Mouse (Mus musculus): ENCODE measurements around the gene Cct4.

The Cct4 gene

DNA sequence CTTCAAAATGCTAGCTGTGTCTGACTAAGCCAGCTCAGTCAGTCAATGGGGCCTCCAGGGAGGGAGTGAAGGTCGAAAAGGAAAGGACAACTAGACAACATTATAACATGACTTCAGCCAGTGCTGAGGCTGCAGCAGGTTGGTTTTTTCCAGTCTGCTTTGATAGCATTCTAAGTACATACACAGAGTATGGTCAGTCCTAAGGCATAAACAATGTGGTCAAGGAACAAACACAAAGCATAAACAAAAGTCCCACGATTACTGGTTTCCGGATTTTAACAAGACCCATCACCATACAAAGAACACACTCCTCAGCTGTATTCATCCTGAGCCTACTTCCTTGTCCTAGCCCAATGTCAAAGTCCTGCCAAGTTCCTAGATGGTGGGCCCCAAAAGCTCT is 4.8 kb upstream of the Cct4 start:
- DNase-seq: no peak

DNA sequence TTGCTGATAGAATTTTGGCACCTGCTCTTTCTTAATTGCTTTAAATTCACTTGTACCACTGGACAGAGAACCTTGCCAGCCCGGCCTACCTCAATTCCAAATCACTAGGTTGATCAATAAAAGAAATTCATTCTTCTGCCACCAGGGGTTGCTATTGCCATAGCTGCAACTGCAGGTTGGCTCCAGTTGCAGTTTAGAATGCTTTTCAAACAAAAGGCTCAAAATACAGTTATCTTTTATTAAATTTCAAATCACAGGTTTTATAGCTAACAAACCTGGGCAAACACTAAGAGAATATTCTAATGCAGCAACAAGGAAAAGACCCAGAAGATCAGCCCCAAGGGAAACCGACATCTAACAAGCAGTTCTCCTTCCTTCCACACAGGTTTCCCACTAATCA is 3.0 kb upstream of the Cct4 start:
- DNase-seq: peak in 1 of 2 experiments; percentile 52

DNA sequence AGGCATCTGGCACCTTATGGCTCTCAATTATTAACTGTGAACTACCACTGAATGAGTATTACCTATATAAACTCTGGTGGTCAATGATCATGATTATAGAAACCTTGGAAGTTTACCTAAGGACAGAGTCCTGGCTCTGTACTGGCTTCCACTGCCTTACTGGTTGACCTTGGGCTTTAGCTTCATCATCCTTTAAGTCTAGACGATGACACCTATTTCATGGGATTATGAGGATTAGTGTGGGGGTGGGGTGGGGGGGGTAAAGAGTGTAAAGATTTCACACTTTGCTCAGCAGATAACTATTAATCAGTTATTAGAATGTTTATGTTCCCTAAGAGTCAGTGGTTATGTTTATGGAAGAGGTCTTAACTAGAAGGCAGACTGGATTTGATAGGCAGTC is 533 bp upstream of the Cct4 start:
- DNase-seq: no peak

DNA sequence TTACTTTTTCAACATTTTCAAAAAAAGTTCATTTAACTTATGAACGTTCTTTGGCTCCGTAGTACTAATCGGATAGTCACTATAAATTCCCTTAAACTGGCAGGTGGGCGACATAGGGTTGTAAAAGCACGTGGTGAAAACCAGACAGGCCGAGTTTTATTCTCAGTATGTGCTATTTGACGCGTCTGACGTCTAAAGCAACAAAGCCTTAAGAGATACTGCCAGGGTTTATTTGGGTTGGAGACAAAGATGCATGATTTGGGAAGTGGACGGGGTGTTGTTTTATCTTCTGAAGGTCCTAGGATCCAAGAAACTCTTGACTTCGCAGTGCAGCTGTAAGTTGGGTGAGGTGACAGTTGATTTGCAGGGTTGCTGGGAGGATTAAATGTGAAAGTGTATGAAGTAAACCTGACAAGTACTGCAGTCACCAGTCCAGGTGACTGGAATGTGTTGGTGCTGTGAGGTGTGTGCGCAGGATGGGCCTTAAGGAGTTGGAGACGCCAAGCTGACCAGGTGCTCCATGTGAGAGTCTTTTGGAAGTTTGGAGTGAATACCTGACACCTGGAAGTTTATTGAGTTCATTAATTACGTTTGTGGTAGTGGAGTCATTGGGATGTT is 1.0 kb downstream of the Cct4 start:
- no peak for DNase-seq

DNA sequence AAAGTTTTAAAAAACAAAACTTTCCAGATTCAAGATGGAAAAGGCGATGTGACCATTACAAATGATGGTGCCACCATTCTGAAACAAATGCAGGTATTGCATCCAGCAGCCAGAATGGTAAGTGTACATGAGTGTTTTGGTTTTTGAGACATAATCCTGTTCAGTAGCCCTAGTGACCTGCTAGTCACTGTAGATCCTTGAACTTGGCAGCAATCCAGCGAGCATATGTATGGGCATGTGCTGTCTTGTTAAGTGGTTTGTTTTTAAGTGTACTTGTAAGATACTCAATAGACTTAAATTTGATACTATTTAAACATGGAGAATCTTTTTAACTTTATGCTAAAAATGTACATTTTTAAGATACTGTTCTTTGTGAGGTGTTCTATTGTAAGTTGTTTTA is 4.0 kb downstream of the Cct4 start:
- no peak for DNase-seq

DNA sequence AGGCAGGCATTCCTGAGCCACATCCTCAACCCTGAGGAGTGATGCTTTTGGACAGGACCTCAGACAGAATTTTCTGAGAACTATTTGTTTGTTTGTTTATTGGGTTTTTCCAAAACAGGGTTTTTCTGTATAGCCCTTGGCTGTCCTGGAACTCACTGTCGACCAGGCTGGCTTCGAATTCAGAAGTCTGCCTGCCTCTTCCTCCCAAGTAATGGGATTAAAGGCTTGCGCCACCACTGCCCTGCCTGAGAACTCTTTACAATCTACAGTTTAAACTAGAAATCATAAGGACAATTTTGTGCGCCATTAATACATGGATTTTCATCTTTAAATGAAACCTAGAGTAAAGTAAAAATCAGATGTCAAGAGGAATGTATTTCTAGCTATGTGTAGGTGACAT is 5.1 kb downstream of the Cct4 start:
- no peak for DNase-seq

DNA sequence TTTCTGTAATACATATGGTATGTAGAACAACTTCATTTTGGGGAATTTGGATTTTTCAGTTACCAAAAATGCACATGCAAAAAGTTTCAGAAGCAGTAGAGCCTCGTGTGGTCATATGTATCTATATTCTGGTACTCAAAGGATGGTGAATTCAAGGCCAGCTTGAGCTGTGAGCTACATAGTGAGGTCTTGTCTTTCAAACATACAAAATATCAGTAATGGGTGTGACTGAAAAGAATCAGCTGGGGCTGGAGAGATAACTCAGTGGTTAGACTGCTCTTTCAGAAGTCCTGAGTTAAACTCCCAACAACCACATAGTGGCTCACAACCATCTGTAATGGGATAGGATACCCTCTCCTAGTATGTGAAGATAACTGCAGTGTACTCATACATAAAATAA is 8.0 kb downstream of the Cct4 start:
- no peak for DNase-seq

DNA sequence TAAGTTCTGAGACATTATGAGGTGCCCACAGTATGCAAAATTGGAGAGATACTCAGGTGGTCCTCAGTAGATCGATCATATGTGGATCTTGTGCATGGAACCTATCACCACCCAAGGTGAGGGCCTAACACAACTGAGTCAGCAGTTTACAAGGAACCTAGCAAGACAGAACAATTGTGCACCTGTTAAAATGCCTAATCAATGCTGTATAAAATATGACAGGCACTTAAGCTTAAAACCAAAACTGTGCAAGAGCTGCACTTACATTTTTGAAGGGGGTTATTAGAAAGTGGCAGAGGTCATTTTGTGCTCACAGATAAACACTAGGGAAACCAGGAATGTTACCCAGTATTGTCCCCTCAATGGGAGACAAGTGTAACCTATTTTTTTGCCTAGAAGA is 15.0 kb downstream of the Cct4 start:
- DNase-seq: no peak

DNA sequence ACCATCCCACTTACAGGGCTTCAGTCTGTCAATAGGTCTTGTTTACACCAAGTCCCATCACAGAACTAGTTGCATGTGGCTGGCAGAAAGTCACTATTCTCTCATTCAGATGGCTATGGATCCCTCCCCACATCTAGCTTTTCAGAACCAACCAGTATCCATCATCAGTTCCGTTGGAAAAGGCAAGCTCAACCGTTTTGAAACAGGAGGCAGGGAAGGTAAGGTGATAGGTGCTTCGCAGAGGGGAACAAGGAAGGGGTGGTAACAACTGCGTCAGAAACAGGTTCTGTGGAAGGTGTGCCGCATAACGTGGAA is 16.8 kb downstream of the Cct4 start:
- DNase-seq: no peak

DNA sequence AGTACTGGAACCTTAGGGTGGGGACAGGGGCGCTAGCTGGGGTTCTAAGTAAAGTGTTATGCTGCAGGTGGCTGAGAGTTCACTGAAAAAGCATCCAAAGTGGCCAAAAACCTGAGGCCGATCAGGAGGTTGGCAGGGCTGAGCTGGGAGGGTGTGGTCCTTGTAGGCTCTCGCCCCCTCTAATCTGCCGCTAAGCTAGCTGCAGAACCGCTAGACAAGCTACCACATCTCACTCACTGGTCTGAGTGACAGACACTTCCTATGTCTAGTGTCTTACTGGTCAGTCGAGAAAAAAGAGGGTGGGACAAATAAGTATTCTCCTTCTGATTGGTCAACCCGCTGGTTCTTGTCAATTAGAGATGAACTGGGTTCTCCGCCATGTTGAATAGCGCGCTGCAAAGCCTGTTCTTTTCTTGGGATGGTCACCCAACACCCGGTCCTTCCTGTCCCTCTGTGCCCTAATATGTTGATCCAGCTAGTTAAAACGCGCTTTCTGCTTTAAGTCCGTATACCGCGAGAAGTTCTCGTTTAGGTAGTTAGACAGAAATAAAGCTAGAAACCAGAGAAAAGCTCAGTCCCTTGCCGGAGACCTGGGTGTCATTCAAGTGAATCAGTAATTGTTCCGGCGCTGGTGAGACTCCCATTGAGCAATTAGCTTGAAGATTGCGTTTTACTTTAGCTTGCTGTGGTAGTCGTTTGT is 17.3 kb downstream of the Cct4 start, which contains the start of gene Fam161a:
Gene Fam161a (plus strand): TSS at position 51 of the 700 bp plus-strand sequence.
- DNase-seq: peak; percentile 80 to 83

DNA sequence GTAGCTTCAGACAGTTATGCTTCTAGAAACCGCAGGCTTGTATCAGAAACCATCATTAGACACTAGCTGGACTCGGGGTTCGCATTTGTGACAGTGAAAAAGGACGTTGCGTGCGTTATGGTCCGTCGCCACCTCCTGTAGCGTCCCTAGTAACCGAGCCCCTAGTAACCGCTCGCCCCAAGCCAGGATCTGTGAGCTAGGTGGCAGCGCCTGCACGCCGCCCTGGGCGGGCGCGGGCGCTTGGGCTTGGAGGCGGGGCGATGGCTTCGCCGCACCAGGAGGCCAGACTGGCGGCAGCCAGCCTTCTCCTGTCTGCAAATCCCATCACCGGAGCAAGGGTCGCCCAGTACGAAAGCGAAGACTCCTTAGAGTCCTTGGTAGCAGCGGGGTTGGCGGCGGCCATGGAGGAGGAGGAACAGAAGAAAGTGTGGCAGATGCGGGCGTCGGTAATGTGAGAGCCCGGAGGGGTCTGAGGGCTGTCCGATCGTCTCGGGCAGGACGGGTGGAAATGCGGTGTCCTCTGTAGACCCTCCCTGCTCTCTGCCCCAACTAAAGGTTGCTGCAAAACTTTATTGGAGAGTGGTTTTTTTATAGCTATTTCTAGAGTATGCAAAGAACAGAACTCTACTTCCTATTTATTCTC is 18.0 kb downstream of the Cct4 start:
- peak; percentile 84 to 94 for DNase-seq

DNA sequence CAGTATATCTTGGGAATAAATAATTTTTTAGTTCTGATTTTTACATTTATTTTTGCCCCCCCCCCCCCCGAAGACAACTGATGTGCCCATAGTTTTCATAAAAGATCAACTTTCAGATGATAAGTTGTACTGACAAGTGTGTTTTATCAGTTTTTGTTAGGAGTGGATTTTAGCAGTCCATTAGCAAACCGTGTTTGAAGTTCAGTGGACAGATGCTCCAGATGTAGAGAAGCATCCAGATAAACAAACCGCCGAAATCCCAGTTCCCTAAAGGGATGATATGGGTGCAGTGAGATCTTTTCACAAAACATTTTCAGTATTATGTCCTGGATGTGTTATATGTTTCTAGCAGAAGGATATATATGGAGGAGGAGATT is 18.5 kb downstream of the Cct4 start:
- no peak for DNase-seq

DNA sequence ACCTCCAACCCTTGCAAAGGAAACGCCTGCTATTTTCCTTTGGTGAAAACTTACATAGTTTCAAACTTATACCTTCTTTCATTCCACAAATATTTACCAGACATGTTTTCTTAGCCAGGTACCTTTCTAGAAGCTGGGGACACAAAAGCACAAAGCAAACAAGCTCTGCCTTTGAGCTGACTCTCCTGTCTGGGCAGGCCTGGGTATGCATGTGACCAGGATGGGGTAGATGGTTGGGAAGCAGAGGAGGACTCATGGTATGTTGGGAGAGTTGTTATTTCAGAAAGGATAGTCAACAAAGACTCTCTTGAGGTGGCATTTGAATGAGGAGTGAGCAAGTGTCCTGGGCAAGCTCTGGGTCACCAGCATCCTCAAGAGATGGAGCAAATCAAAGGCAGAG is 22.8 kb downstream of the Cct4 start:
- DNase-seq: no peak

DNA sequence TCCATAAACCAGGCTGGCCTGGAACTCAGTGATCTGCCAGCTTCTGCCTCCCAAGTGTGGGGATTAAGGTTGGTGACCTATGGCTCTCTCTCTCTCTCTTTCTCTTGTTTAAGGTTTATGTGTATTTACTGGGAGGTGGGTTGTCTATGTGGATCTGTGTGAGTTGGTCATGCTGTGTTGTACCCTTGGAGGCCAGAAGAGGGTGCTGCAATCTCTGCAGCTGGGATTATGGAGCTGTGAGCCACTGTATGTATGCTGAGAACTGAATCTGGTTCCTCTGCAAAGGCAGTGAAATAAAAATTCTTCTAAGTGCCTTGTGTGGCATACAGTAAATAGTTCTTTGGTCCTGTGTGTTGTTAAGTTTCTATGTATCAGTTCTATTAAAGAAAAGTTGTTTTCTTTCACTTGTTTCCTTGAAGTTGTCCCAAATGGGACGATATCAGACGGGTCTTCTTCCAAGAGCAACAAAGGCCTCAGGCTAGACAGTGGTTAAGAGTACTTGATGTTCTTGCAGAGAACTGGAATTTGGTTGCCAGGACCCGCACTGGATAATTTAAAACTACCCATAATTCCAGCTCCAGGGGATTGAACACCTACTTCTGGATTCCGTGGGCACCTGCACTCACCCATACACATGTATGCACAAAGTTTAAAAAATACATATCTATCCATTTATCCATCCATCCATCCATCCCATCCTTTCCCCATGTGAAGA is 23.4 kb downstream of the Cct4 start:
- DNase-seq: no peak

DNA sequence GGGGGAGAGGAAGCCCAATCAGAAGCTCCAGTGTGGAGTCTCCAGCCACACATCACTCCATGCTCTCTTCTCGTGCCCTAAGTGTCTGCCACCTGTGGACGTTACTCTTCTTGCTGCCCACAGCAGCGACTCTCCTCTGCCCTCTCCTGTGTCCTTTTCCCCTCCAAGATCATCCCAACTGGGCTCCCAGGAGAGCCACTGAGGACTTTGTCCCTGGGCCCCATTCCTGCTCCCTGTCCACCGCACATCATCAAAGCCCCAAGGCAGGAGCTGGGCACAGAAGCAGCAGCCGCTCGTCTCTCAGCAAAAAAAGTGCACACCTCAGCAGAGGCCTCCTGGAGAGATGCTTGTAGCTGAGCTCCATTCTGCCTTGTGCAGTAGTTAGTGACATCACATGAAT is 24.7 kb downstream of the Cct4 start:
- DNase-seq: peak in 1 of 2 experiments; percentile 48

DNA sequence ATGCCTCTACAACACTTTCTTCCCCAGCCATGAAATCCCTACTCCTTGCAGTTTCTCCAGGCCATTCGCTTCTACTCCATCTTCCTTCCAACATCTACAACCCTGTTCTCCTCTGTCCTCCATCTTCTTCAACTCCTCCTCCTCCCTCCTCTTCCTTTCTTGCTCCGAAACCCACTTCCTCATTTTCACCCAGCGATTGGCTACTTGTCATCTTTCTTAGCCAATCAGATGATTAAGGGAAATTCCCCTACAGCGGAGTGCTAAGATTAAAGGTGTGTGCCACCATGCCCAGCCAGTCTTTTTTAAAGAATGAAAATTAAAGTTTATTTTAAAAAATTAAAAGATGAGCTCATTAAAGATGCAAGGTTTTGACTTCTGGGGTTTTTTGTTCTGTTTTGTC is 27.6 kb downstream of the Cct4 start:
- no peak for DNase-seq

DNA sequence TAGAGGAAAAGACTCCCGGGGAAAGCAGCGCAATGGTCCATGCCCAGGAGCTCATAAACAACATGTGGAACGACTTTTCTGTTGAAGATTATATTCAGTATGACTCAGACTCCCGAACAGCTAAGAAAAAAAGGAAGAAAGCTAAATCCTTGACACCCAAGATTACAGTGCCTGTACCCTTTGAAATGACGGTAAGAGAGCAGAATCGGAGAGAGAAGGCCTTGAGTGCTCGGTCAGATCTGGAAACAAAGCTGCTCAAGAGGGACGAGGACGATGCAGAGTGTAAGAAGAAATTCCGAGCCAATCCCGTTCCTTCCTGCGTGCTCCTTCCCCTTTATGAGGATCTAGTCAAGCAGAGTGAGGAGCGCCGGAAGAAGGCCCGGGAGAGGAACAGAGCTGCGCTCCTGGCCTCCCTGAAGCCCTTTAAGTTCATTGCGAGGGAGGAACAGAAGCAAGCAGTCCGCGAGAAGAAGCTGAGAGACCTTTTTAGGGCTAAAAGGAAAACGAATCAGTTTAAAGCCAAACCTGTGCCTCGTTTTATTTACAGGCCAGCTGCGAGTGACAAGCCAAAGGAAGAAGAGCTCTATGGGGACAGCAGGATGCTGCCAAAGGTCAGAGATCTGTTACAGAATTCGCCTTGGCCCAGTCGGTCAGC is 29.9 kb downstream of the Cct4 start:
- DNase-seq: no peak

DNA sequence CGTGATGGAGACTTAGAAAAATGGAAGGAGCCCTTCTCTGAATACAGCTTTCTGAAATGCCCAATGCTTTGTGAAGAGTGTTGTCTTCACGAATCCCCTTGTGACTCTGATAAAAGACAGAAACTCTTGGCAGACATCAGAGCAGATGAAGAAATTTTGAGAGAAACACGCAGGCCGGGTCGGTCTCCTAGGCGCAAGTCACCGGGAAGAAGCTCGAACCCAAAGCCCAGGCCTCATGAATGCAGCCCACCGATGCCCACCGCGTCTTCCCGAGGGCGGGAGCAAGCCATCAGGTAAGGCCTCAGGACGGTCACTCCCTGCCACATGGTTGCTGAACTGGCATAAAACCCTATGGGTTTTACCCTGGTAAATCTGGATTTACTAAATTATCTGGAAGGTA is 30.5 kb downstream of the Cct4 start:
- no peak for DNase-seq

DNA sequence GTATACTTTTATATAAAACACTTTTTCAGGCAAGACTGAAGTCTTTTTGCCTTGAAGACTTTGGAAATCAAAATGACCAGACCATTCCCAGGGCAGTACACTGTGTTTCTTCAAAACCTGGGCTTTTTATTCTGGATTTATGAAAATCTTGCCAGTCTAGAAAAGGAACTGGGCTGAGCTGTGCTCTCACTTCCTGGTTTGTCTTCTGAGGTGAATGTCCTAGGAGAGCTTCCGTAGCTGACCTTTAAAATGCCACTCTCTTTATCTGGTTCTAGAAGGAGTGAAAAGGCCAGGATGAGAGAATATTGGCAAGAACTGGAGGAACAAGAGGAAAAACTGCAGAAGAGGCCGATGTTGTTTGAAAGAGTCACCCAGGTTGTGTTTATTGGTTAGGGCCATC is 32.8 kb downstream of the Cct4 start:
- DNase-seq: no peak

DNA sequence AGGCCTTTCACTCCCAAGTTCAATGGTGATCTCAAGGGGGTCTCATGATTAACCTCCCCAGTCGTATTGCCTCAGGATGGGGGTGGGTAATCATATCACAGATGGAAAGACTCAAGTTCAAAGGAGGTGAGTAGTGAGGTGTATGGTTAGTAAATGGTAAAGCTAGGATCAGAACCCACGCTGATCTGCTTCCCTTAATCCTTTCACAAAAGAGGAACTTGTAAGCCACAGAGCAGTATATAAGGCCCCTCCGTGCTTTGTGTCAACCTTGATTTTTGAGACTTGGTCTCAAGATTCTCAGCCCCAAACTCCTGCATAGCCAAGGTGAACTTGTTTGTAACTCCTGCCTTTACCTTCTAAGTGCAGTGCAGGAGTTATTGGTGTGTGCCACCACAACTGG is 33.9 kb downstream of the Cct4 start:
- no peak for DNase-seq

DNA sequence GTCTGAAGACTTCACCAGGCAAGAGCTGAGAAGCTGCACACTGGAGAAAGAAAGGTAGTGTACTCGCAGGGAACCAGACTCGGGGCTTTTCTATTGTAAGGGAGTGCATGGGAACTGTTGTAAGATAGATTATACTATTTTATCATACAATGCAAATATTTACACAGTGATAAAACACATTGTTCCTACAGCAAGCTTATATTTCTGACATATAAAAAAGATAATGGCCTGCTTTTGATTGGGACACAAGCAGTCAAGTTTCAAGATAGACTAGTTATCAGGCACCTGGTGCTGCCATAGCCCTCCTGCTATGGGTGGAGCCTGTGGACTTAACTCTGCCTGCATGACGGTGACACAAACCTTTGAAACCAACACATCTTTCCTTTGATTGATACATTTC is 38.6 kb downstream of the Cct4 start:
- DNase-seq: no peak

DNA sequence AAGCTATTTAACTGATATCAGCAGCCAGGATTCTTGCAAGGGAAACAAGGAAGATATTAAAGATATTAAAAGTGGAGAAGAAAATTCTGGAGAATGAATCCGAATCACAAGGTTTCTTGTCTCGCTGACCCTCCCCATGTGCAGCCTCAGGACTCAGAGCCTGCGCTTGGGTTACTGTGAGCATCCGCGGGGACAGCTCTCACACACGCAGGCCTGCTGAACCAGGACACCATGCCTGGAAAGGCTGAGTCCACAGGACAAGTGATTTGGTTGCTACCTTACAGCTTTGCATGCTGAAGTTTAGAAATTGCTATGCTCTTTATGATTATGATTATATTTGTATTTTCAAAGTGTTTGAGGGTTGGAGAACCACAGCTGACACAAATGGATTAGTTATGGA is 39.1 kb downstream of the Cct4 start:
- no peak for DNase-seq

DNA sequence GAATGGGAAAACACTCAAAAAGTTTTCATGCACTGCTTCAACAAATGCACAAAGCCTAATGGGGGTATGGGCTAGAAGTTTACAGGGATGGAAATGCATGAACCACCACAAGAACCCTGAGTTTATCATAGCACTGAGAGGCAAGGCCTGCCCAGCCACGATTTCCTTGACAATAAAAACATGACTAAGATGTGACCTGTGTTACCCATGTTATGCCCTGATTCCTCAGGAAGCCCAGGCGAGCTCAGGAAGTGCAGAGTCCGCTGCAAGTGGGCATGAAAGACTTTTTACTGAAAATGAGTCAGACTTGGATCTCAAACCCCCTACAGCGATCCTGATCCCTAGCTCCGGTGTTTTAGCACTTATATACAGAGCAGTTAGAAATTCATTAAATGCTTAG is 56.9 kb downstream of the Cct4 start:
- no peak for DNase-seq
